Mouse (Mus musculus): ENCODE measurements at regions not wholly inside any gene's neighbourhood (a gene's known extent, or its start where the extent isn't known, plus 50 kb on each side); places are given as distances from the start of the nearest gene placed in this dataset.

DNA sequence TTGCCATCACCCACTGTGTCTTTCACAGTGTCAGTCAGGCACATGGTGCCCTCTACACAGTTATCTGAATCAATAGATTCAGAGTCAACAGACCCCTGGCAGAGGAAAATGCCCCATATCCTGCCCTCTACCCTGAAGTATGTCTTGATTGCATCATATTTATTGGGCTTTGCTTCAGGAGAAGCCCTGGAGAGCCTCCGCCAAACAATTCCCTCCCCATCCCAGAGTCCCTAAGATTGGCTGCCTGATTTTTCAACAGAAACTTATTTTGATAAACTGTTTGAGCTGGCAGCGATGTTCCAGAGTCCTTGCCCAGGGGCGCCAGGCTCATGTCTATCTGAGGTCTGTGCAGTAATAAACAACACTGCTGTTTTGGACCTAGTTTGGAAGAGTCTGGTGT lies 117.2 kb upstream of the Dusp10 start:
- TF ChIP-seq CTCF (IDR thresholded peaks at IDR 0.05; ENCODE audit: low read depth): no peak
- no peak for TF ChIP-seq EP300 (optimal IDR thresholded peaks at IDR 0.05)
